In genomic region chr12:80863370-80863769, GRCm38 (mm10) we compare ENCODE assay signal across 13 mouse cellular contexts.
DNase-seq lines count a peak whose midpoint lies in the region; ATAC-seq and TF ChIP-seq lines count a peak whose summit lies in the region.
"Had no signal": no experiment of that assay in that cellular context is flagged by ENCODE, and none has a peak within 500 bp of the region (broad histone marks: within the 10 kb centered on the region; RNA-seq: fewer than 3 reads in every experiment).

No protein-coding gene starts in this region.

- peaks cover 53% of the 10 kb centered on the region for H3K4me1 ChIP-seq in cerebellum, adult 2 months (ENCODE audit: control insufficient read depth, insufficient read depth, low read length)
- peaks cover 4% of the 10 kb centered on the region; the same call in 1 of the 2 replicates for H3K4me1 ChIP-seq in kidney, embryonic 15.5 days
- H3K4me1 ChIP-seq in heart, embryonic 13.5 days: peaks cover 36% of the 10 kb centered on the region
- H3K4me1 ChIP-seq in lung, adult 2 months (ENCODE audit: control insufficient read depth, insufficient read depth, low read length): peaks cover 20% of the 10 kb centered on the region

- TF ChIP-seq CTCF in cerebellum, adult 2 months (IDR thresholded peaks at IDR 0.05; ENCODE audit: borderline replicate concordance, insufficient read depth, low read depth, low read length): no peak
- no peak for TF ChIP-seq CTCF in lung, adult 2 months (IDR thresholded peaks at IDR 0.05; ENCODE audit: insufficient read depth, low read length)

- no peak overlapping the region for H3K4me3 ChIP-seq in cerebellum, adult 2 months (replicated peaks; ENCODE audit: insufficient read depth, low read depth, low read length)
- H3K4me3 ChIP-seq in kidney, embryonic 15.5 days (replicated peaks): no peak overlapping the region
- no peak overlapping the region for H3K4me3 ChIP-seq in heart, embryonic 13.5 days
- H3K4me3 ChIP-seq in lung, adult 2 months (replicated peaks; ENCODE audit: extremely low read depth, low read depth, low read length): no peak overlapping the region
- H3K4me3 ChIP-seq: embryonic facial prominence, embryonic 12.5 days; hindbrain, embryonic 15.5 days; liver, embryonic 15.5 days had no signal

- H3K27ac ChIP-seq in cerebellum, adult 2 months (ENCODE audit: insufficient read depth, low read length): peak overlapping the region; percentile 84
- no peak overlapping the region for H3K27ac ChIP-seq in kidney, embryonic 15.5 days
- peak overlapping the region; percentile 40 for H3K27ac ChIP-seq in heart, embryonic 13.5 days (replicated peaks)
- H3K27ac ChIP-seq: embryonic facial prominence, embryonic 12.5 days; hindbrain, embryonic 15.5 days had no signal

- H3K9ac ChIP-seq in kidney, embryonic 15.5 days: no peak overlapping the region
- H3K9ac ChIP-seq in heart, embryonic 13.5 days: no peak overlapping the region
- H3K9ac ChIP-seq: embryonic facial prominence, embryonic 12.5 days; hindbrain, embryonic 15.5 days; liver, embryonic 15.5 days had no signal

- no peak for ATAC-seq in kidney, embryonic 15.5 days (replicated peaks; ENCODE audit: low FRiP score)
- ATAC-seq in heart, embryonic 13.5 days (ENCODE audit: extremely low read depth, insufficient number of reproducible peaks, low FRiP score, low TSS enrichment): no peak

- H3K4me2 ChIP-seq in kidney, embryonic 15.5 days: no peak overlapping the region
- H3K4me2 ChIP-seq in heart, embryonic 13.5 days: no peak overlapping the region
- H3K4me2 ChIP-seq: embryonic facial prominence, embryonic 12.5 days; hindbrain, embryonic 15.5 days; liver, embryonic 15.5 days had no signal

- WGBS in cerebellum, adult 2 months: 64% methylated on average over 2 of the region's 2 CpGs
- WGBS in kidney, embryonic 15.5 days: 90% methylated on average over 2 of the region's 2 CpGs
- 65% methylated on average over 2 of the region's 2 CpGs for whole genome bisulfite sequencing in heart, embryonic 13.5 days
- 52% methylated on average over 2 of the region's 2 CpGs for WGBS in lung, adult 2 months

- no peaks in the 10 kb centered on the region for H3K27me3 ChIP-seq in cerebellum, adult 2 months (ENCODE audit: control insufficient read depth, insufficient read depth, low read length)
- no peaks in the 10 kb centered on the region for H3K27me3 ChIP-seq in kidney, embryonic 15.5 days
- no peaks in the 10 kb centered on the region for H3K27me3 ChIP-seq in heart, embryonic 13.5 days (replicated peaks)
- H3K27me3 ChIP-seq: embryonic facial prominence, embryonic 12.5 days; hindbrain, embryonic 15.5 days; liver, embryonic 15.5 days had no signal

- H3K9me3 ChIP-seq in kidney, embryonic 15.5 days (replicated peaks): no peaks in the 10 kb centered on the region
- no peaks in the 10 kb centered on the region for H3K9me3 ChIP-seq in heart, embryonic 13.5 days
- H3K9me3 ChIP-seq: embryonic facial prominence, embryonic 12.5 days; G1E; hindbrain, embryonic 15.5 days; liver, embryonic 15.5 days had no signal

- H3K36me3 ChIP-seq in kidney, embryonic 15.5 days: peaks cover 4% of the 10 kb centered on the region; the same call in 1 of the 2 replicates
- H3K36me3 ChIP-seq in heart, embryonic 13.5 days: no peaks in the 10 kb centered on the region
- H3K36me3 ChIP-seq: hindbrain, embryonic 15.5 days had no signal

- peak in 1 of 2 experiments; percentile 38 for DNase-seq in cerebellum, adult 2 months
- no peak for DNase-seq in cerebellum, postnatal 36 days
- DNase-seq in kidney, adult 18-20 months: peak; percentile 23
- DNase-seq in lung, adult 2 months: peak; percentile 29
- no peak for DNase-seq in thymus, postnatal 0 days (ENCODE audit: low spot score)
- DNase-seq in ovary, postnatal 14 days (ENCODE audit: low spot score): no peak
- DNase-seq: thymus, postnatal 4 days had no signal

- no peak for TF ChIP-seq POLR2A in cerebellum, adult 2 months (IDR thresholded peaks at IDR 0.05; ENCODE audit: borderline replicate concordance, insufficient read depth, low read length)
- TF ChIP-seq POLR2A in lung, adult 2 months (IDR thresholded peaks at IDR 0.05; ENCODE audit: borderline replicate concordance, extremely low read depth, low read depth, low read length): no peak

Comparison
In these comparisons a context has a peak if more than half of its experiments do, and no peak if none do; other contexts are left out.
1. DNase-seq: peak in kidney, adult 18-20 months (single experiment) and lung, adult 2 months (single experiment); none in cerebellum, postnatal 36 days (0 of 2), thymus, postnatal 0 days (single experiment) and ovary, postnatal 14 days (single experiment).